Mouse (Mus musculus) frontal cortex, postnatal 36 days (tissue): ENCODE measurements at regions not wholly inside any gene's neighbourhood (a gene's known extent, or its start where the extent isn't known, plus 50 kb on each side); places are given as distances from the start of the nearest gene placed in this dataset.
A peak's percentile ranks its signal among the peaks of the same experiment; 100 is the strongest.

Experiments
- DNase-seq, 2 experiments: peaks; one replicate each; pipeline ENCODE4 v3.0.0; 2022; ENCODE audit warnings: low spot score in 2 of 2

DNA sequence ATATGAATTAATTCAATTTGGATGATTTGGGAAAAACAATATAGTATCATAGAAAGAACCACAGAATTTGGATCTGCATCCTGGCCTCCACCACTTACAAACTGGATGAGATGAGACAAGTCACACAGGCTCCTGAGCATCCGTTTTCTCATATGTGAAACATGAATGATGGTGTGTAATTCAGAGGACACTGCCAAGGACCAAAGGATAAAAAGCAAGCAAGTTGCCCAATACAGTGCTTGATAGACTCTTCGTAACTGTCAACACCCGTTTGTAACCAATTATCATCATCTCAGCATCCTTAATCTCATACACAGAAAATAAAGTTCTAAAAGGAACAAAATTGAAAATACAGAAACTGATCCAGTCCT is 305.8 kb downstream of the Fam49a start:
- DNase-seq, result no peak

DNA sequence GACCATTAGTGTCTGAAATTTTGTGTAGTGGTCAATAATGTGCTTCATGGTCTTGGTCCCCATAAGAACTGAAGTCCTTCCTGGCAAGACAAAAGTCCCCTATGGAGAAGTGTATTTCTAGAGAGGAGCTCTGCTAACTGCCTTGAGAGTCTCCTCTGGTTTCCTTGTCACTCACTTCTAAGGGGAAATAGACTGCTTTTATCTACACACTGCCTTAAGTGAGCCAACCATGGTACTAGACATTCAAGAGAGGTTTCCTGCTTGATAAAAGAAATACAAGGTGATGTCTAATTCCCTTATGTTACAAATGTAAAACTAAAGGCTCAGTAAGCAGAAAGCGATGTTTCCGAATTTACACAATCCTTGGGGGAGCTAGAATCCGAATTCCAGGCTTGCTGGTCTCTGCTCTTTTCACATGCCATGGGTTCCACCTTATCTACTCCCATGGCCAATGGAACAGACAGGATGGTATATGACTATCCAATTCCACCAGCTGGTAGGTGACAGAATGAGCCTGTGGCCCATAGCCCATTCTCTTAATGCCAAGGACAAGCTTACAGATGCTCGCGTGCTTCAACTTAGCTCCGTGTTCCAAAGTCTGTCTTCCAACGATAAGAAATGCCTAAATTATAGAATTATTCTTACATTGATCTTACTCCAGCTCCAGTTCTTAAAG is 305.3 kb downstream of the Fam49a start:
- peak in 1 of 2 experiments; percentile 12 for DNase-seq

DNA sequence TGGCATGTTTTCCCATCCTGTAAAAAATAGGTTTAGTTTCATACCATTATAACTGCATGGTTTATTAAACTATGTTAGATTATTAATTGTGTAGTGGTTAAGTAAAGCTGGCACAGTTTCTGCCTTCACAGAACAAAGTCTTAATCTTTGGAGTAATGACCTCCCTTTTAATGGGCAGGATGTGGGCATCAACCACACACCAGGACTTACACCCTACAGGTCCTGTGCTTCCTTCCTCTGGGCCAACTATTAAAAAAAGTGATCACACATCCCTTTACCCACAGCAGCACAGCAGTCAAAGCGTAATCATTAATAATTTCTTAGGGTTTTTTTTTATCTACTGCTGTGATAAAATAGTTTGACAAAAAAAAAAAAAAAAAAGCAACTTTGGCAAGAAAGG is 300.3 kb downstream of the Fam49a start:
- DNase-seq, result no peak

DNA sequence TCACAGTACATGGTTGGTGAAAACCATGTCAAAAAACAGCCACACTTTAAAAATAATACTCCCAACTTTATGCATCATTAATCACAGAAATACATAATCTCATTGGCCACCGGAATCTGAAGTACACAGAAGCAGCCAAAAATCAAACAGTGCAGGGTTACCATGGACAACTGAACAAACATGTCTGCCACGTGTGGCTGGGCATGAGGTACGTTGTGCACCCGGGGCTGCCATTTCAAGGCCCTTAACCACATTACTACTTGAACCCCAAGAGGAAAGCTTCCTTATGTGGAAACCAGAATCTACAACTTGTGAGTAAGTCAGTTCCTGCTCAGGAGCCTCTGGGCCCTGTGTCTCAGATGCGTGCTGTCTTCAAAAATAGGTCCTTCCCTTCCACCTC is 289.9 kb downstream of the Fam49a start:
- no peak for DNase-seq

DNA sequence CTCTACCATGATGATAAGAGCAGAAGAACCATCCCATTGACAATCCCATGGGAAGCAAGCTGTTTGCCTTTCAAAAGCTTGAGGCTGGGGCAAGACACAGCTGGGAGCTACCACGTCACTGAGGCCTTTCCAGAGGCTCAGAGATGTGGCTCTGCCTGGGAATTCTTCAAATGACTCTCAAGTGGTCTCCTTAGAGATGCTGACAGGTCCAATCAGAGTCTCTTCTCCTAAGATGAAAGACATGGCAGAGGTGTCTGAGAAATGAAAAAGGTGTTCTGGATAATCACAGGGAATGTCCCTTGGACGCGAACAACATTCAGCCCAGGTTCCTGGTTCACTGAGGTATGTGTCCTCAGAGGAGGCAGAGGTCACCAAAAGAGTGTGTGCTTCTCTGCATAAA is 287.7 kb downstream of the Fam49a start:
- DNase-seq, result no peak

DNA sequence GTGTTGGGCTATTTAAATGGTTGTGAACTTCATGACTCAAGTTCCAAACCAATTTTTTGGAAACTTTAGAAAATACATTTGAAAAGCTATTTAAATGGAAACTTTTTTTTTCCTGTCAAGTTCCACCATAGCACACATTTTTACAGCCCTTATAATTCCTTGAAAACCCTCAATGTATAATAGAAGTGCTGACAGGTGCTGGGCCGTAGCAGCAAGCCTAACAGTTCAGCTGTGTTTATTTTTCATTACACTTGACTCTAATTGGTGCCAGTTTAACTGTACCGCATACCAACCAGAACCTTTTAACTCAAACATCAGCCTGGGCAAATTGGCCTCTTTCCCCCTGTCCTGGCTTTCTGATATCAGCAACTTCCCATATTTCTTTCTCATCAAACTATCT is 286.7 kb downstream of the Fam49a start:
- no peak for DNase-seq

DNA sequence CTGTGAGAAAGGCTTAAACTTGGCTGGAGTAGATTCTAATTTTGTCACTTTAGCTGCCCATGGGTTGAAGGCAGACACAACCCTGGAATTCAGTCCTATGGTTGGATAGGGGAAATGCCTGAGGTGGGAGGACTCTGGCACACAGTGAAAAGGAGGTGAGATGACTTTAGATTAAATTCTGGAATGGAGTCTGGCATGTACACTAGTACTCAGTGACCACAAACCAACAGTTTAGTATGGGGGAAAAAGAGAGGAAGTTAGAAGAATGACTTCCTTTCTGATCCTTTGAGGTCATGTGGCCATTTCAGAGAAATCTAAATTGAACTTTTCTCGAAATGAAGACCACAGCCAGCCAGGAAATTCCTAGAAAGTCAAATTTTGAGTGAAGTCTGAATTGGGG is 285.5 kb downstream of the Fam49a start:
- DNase-seq, result no peak

DNA sequence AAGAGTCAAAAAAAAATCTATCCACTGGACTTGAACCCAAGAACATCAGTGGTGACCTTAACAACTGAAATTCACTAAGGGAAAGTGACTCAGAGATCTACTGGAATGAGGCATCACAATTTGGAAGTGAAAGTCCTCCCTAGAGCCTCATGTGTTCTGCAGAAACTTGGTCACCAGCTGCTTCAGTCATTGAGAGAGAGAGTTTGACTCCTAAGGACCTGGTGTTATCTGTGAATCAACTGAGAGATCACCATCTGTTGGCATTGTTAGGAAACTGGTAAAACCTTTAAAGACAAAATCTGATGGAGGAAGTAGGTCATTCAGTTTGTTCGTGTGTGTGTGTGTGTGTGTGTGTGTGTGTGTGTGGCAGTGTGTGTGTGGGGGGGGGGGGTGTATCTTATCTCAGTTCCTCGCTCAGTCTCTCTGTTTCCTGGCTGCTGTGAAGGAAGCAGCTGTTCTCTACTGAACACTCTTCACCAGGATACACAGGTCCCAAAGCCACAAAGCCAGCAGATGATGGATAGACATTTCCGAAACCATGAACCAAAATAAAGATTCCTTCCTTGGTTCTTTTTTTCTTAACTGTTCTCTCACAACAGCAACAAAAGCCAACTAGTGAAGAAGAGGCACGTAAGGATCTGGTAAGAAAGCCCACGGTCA is 284.6 kb downstream of the Fam49a start:
- DNase-seq, result no peak

DNA sequence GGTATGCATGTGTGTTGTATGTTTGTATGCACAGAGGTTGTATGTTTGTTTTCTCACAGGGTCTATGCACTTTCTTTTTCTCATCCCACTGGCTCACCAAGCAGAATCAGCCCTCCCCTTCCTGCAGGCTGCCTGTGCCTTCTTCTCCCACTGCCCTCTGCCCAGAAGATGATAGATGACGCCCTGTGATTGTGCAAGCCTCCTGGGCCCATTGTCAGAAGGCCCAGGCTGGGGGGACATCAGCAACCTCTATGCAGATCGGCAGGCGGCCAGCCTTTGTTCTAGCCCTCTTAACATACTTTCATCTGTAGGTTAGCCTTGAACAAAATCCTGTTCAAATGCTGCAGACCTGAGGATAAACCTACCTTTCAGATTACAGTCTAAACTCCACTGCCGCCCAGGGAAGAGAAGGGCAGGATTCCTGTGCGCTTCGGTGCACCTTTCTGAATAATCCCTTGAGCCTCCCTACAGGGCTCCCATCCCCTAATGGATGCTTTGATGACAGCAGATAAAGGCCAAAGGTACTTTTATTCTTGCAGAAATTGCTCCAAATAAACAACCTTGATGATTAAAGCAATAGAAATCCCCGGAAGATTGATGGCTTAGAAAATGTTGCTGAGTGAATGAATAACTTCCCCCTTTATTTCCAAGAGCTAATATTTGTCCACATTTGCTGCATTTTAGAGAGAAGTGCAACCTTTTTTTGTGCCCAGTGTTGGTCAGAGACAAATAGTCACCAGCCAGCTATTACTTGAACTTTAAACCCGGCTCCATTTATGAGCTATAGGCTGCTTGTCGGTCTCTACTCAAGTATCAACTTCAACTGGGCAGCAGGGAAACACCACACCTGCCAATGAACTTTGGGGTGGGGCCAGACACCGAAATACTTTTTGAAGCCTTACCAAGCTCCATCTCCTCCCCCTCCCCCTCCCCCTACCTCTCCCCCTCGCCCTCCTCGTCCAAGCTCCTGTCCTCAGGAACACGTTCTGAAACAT is 279.4 kb downstream of the Fam49a start:
- DNase-seq, result no peak

DNA sequence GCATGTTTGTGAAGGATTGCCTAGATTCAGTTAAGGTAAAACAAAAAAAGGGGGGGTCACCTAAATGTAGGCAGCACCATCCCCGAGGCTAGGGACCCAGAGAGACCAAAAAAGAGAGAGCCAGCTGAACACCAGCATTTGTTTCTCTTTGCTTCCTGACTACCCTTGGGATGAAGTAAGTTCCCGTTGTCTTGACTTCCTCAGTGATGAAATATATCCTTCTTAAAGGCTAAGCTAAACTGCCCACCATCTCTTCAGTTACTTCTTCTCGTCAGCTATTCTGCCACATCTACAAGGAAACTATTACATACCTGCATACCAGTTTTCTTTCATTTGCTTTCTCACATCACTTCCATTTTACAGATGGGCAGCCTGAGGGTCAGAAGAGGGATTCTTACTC is 277.4 kb downstream of the Fam49a start:
- no peak for DNase-seq

DNA sequence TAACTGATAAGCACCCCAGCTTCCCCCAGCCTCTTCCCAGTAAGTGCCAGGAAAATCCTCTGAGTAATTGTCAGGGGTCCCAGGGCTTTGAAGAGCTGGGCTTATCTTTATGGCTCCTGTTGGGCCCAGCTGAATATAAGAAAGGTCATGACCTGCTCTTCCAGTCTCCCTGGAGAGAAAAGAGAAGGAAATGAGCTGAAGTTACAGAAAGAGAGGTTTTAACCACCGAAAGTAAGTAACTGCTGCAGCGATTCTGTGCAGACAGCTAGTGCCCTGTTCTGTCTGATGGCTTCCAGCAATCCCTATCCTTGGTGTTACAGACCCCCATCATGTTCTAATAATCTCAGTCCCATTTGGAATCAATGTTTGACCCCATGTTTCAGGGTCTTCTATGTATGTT is 272.8 kb downstream of the Fam49a start:
- no peak for DNase-seq

DNA sequence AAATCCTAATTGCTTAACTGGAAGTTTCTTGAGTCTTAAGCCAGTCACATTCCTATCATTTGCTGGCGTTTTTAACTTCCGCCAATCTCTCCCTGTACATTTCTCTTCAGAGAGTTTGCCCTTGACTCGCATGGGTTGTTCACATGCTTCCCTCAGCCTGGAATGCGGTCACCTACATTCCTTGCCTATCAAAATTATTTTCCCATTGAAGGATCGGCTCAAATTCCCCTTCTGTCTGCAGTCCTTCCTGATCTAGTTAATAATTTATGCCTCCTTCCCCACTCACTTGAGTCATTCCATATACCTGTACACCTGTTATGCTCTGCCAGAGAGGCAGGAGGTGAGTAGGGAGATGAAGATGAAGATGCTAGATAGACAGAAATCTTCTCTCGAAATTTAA is 268.9 kb downstream of the Fam49a start:
- no peak for DNase-seq

DNA sequence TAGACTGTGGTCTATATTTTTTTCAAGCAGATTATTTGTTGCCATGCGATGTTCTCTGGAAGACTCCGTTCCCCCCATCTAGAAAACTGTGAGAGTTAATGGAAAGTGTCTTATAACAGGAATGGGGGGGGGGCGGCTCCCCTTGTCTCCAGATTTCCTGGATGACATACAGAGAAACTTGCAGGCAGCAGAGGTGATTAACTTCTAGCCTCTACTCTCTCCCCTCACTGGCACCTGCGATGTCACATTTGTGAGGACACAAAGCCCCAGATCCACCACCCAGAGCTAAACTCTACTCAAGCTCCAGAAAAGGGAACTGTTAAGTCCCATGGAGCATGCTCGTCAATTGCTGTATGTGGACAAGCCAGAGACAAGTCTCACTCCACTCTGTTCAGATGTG is 267.6 kb downstream of the Fam49a start:
- DNase-seq, result no peak

DNA sequence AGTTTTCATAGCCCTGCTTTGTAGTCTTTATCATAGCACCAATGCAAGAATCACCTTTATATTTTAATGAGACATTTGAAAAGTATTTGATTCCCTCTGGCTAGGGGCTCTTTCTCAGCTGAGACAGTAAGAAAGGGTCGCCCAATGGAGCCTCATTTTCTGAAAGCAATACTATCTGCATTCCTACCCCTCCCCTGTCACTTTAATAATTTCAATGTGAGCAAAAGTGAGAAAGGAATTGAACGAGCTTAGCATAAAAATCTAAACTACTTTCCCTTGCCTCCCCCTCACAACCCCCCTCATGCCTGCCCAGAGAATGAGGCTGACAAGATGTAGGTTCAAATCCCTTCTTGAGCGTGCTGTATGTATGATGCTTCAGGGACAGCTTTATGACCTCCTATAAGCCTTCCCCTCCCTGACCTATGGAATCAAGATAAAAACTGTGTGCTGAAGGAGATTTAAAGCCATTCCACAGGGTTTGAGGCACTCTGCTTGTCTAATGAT is 266.6 kb downstream of the Fam49a start:
- no peak for DNase-seq

DNA sequence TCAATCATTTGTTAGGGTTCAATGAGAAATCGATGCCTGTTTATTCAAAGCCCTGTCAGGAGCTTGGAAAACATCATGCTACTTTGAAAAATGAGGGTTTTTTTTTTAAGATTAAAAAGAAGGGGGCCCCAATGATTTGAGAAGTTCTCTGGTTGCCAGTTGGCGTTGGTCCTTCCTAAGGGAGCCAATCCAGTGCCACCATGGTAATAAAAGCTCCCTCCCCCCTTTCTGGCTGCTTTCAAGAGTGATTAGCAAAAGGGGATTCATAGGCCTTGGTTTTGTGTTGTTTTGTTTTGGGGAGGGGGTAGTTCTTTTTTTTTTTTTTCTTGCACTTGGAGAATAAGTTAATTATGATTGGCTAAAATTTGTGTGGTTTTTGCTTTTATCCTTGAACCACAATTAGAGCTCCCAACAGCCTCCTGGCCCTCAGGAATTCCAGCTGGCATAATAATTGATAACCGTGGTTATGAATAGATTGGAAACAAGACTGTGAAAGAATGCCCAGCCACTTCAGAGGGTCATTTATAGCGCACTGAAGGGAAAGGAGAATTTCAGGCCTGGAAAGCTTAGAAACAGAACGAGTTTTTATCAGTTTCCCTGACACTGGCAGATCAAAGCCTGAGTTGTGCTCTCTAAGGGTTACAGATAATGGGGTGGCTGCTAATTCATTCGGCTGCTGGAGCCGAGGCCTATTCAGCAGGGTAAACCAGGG is 266.0 kb downstream of the Fam49a start:
- DNase-seq, result no peak

DNA sequence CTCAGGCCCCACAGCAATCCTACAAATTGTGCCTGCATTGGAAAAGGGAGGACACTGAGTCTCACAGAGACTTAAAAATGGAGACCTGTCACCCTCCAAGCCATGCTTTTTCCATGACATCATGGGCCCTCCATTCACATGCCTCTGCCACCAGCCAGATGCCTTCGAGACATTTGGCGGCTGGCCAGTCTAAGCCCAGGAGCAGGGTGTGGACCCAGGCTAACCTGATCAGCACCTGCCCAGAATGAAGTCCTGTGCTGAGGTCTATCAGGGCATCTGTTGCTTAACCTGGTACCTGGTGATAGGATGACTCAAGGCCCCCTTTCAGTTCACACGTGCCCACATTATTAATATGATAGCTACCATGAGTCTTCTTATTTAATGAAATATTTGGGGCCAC is 265.4 kb downstream of the Fam49a start:
- DNase-seq, result no peak

DNA sequence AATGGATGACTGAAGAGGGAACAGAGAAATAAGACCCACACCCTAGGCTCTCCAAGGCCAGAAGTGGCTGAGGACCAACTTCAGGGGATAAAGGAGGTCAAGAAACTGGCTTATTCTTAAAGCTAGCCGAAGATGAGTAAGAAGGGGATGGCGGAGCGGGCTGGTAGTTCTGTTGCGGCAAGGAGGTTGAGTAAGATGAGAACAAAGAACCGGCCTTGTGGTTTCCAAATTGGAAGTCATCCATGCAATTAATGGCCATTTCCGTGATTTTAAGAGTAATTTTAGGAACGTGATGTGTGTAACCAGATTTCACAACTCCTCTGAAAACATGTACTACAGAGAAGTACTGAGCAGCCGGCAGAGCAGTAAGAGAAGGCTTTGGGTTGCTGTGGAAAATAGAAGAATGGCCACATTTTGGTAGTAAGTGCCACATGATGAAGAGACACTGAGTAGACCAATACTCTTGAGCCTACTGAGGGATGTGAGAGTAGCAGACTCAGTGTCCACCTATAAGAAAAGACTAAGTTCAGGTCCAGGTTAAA is 258.4 kb downstream of the Fam49a start:
- no peak for DNase-seq

DNA sequence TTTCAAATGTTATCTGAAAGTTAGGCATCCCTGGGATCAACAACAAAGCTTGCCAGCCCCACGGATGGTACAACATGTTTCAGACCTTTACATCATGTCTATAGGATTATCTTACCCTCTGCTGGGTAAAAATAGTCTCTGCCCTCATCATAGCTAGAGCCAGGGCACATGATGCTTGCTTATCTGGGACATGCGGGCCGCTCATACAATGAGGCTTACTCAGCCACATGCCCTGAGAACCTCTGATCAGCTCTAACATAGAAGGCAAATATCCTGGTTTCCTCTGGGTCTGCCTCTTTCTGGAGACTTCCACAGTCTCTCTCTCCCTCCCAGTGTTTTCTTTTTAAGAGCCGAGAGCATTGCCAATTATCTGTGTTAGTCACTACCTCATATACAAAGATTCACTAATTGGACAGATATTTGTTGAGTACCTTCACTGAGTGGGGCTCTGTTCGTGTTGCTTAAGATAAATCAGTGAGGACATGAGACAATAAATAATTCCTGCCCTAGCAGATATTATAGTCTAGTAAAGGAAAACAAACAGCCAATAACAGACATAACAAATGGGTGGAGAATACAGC is 256.6 kb downstream of the Fam49a start:
- DNase-seq, result no peak

DNA sequence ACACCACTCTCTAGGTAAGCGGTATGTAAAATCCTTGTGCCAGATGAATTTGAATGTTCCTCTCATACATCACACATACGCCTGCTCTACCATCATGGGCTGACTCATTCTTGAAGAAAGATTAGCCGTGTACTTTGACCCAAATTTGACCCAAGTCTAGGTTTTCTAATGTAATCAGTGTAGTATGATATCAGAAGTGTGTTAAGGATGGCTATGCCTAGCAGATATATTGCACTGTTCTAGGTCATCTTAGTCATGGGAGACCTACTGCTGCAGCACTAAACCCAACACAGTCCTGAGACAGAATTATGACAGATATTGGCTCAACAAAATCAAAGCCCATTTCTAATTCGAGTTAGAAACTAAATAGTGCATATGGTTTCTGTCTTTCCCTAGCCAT is 255.1 kb downstream of the Fam49a start:
- no peak for DNase-seq

DNA sequence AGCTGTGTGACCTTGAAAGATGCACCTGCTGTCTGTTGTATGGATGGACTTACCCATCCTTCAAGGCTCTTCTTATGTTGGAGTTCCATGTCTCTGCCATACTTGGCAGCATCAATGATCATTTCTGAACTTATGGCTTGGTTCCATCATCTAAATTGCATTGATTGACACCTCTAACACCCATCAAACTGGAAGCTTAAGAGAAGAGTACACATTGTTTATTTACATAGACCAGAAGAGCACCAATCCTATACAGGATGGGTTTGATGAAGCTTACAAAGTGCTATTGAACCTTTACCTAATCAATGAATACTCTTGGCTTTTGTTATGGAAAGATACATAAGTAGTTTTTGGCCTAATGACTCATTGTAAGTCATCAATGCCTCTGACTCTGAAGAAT is 248.8 kb downstream of the Fam49a start:
- no peak for DNase-seq
